Mouse (Mus musculus) intestine, postnatal 0 days (tissue): ENCODE measurements around the gene Zfp84. TPM values are rescaled to one million over a fixed set of nuclear protein-coding genes. Genes with fewer than 3 reads are reported as not detected.

ENCODE experiments used
- ATAC-seq: fragments of 200-750 bp; cut with Nextera tagmentation; 2 replicates; pipeline ENCODE4 v1.8.0; 2017; ENCODE audit warnings: mild to moderate bottlenecking, moderate TSS enrichment, moderate library complexity
- H3K27ac ChIP-seq: fragments of 300-500 bp; sonication (generic); 2 replicates; pipeline ENCODE4 v1.5.1; 2014; ENCODE audit warnings: mild to moderate bottlenecking, low read depth, low read length, moderate library complexity
- H3K27me3 ChIP-seq: fragments of 300-500 bp; sonication (generic); replicated peaks from 2 replicates; pipeline ENCODE4 v1.6.1; 2014; ENCODE audit warnings: low read length, mixed read lengths; ENCODE audit not compliant: control insufficient read depth, insufficient read depth
- H3K36me3 ChIP-seq: fragments of 300-500 bp; sonication (generic); 2 replicates; pipeline ENCODE4 v1.6.1; 2014; ENCODE audit warnings: mild to moderate bottlenecking, moderate library complexity; ENCODE audit not compliant: control insufficient read depth, insufficient read depth
- H3K4me1 ChIP-seq: fragments of 300-500 bp; sonication (generic); replicated peaks from 2 replicates; pipeline ENCODE4 v1.6.1; 2014; ENCODE audit warnings: antibody characterized with exemption, low read length, mixed read lengths; ENCODE audit not compliant: control insufficient read depth, insufficient read depth
- H3K4me2 ChIP-seq: fragments of 300-500 bp; sonication (generic); replicated peaks from 2 replicates; pipeline ENCODE4 v1.6.1; 2014; ENCODE audit warnings: low read depth, mild to moderate bottlenecking, moderate library complexity
- H3K4me3 ChIP-seq: fragments of 300-500 bp; sonication (generic); 2 replicates; pipeline ENCODE4 v1.5.1; 2014; ENCODE audit warnings: low read depth, low read length
- H3K9ac ChIP-seq: fragments of 300-500 bp; sonication (generic); 2 replicates; pipeline ENCODE4 v1.6.1; 2014; ENCODE audit warnings: mild to moderate bottlenecking, low read depth, low read length
- H3K9me3 ChIP-seq: fragments of 300-500 bp; sonication (generic); 2 replicates; pipeline ENCODE4 v1.6.1; 2016; ENCODE audit warnings: mixed run types; ENCODE audit not compliant: control insufficient read depth
- CTCF ChIP-seq: sonication (generic); IDR thresholded peaks from 2 replicates; pipeline ENCODE4 v1.5.1; 2016; ENCODE audit warnings: low read depth, mild to moderate bottlenecking, control low read depth, antibody characterized with exemption, moderate library complexity
- WGBS: fragments of 180-500 bp; shearing (Covaris S2); extraction: QIAGEN DNeasy Blood & Tissue Kit; methylation state at CpG from one replicate; pipeline ENCODE4 v1.1.7; 2014; 5-methylcytosine and 5-hydroxymethylcytosine counted together
- microRNA counts: library from miRNA; unstranded; fragments of <30 nt; microRNA quantifications from one replicate; lab custom pipeline; 2016
- microRNA-seq: library from miRNA; unstranded; fragments of <30 nt; microRNA quantifications from one replicate; pipeline ENCODE4, GENCODE M21; 2016
- polyA plus RNA-seq: library from polyadenylated mRNA; unstranded; fragments of >200 nt; fragmentation: Nextera tagmentation; extraction: Ambion mirVana; gene quantifications from 2 replicates; pipeline ENCODE4 v1.2.1, GENCODE M21; 2015

The Zfp84 gene
- polyA plus RNA-seq, 1 experiment from 2014 or later = 4.7 TPM

GRCm38 (mm10) chr7:29812244-29812643, 43.9 kb downstream of the Zfp84 start:
- Histone ChIP-seq H3K9me3 (no peaks in the 10 kb centered on the region), H3K4me1 (no peaks in the 10 kb centered on the region), H3K27me3 (no peaks in the 10 kb centered on the region), H3K4me3 (no peak overlapping the region), H3K36me3 (no peaks in the 10 kb centered on the region), H3K4me2 (no peak overlapping the region), H3K9ac (no peak overlapping the region), H3K27ac (no peak overlapping the region)
- 92% methylated on average over 1 of the region's 1 CpGs for WGBS
- ATAC-seq = no peak
- TF ChIP-seq CTCF = no peak

DNA sequence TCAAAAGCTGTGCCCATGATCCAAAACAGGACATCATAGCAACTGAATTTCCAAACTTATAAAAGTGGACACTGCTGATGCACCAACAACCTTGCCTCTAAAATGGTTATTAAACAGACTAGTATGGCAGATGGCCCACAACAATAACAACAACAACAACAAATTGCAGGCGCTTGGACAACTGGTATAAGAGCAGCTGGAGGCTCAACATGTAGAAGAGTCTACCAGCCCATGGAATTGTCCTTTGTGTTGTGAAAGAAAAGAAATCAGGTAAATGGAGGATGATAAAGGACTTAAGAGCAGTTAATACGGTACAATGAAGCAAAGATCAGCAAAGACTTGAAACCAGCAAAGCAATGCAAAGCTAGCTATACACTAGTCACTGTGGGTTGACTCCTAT, 46.0 kb downstream of the Zfp84 start:
- WGBS = 88% methylated on average over 2 of the region's 2 CpGs
- no peak for ATAC-seq

GRCm38 (mm10) chr7:29815061-29815784, 46.9 kb downstream of the Zfp84 start:
- Histone ChIP-seq H3K9me3 (no peaks in the 10 kb centered on the region), H3K36me3 (no peaks in the 10 kb centered on the region), H3K4me3 (peak overlapping the region; percentile 71), H3K27me3 (no peaks in the 10 kb centered on the region), H3K4me1 (0 out of 2 replicates have a peak, but pooled peaks cover 2% of the 10 kb centered on the region), H3K4me2 (peak overlapping the region; percentile 72), H3K9ac (peak overlapping the region; percentile 70; the same call in 1 of the 2 replicates), H3K27ac (no peak overlapping the region)
- TF ChIP-seq CTCF = no peak
- peak; percentile 34 for ATAC-seq
- WGBS = 3% methylated on average over 12 of the region's 12 CpGs

More for the DNA sequence above, 46.0 kb downstream of the Zfp84 start:
- TF ChIP-seq CTCF = no peak
- H3K4me2 ChIP-seq = no peak overlapping the region
- no peak overlapping the region for H3K27ac ChIP-seq
- 0 out of 2 replicates have a peak, but pooled peaks cover 2% of the 10 kb centered on the region for H3K4me1 ChIP-seq
- no peaks in the 10 kb centered on the region for H3K9me3 ChIP-seq
- H3K9ac ChIP-seq = no peak overlapping the region
- no peaks in the 10 kb centered on the region for H3K36me3 ChIP-seq
- H3K4me3 ChIP-seq = no peak overlapping the region
- H3K27me3 ChIP-seq = no peaks in the 10 kb centered on the region

- Histone ChIP-seq H3K4me1 (0 out of 2 replicates have a peak, but pooled peaks cover 2% of the 10 kb centered on the region), H3K4me2 (peak within 1 kb of the TSS; percentile 72), H3K27ac (peak within 1 kb of the TSS; percentile 88), H3K9ac (peak within 1 kb of the TSS; percentile 70), H3K4me3 (peak within 1 kb of the TSS; percentile 71), H3K27me3 (no peaks in the 10 kb centered on the region), H3K9me3 (no peaks in the 10 kb centered on the region), H3K36me3 (no peaks in the 10 kb centered on the region)
- under 1% methylated on average over 26 of the region's 26 CpGs for WGBS
- no peak for TF ChIP-seq CTCF
- ATAC-seq = peak; percentile 98
These were observed 47.6 kb downstream of the Zfp84 start, which contains the start of gene Zfp790 for GRCm38 (mm10) chr7:29815910-29816429. Zfp790 (plus strand) TSS chr7:29816114.

GRCm38 (mm10) chr7:29818619-29819254, 50.4 kb downstream of the Zfp84 start:
- Histone ChIP-seq H3K36me3 (peaks cover 3% of the 10 kb centered on the region), H3K9ac (peak overlapping the region; percentile 49), H3K27me3 (no peaks in the 10 kb centered on the region), H3K4me3 (peak overlapping the region; percentile 72), H3K4me2 (peak overlapping the region; percentile 78), H3K9me3 (no peaks in the 10 kb centered on the region), H3K4me1 (0 out of 2 replicates have a peak, but pooled peaks cover 2% of the 10 kb centered on the region), H3K27ac (peak overlapping the region; percentile 64)
- no peak for TF ChIP-seq CTCF
- WGBS = under 1% methylated on average over 12 of the region's 12 CpGs
- peak; percentile 55 for ATAC-seq

DNA sequence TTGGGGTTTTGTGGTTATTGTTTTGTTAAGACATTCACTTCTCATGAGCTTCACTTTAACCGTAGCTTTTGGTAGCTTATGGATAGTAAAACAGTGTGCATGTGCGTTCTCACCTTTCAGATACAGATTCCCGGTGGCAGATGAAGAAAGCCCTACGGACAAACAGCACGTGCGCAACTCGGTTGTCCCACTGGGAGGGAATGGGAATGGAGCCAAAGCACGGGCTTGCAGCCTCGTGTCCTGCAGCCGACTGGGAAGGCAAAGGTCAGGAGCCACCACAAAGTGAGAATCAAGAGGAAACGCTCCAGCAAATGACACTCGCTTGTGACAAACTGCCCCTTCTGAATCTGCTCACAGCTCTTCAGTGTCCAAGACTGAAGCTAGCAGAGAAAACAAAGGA, 59.6 kb downstream of the Zfp84 start:
- no peaks in the 10 kb centered on the region for H3K27me3 ChIP-seq
- peaks cover 11% of the 10 kb centered on the region; the same call in 1 of the 2 replicates for H3K9me3 ChIP-seq
- H3K9ac ChIP-seq = no peak overlapping the region
- H3K4me2 ChIP-seq = no peak overlapping the region
- TF ChIP-seq CTCF = no peak
- H3K4me3 ChIP-seq = no peak overlapping the region
- WGBS = 84% methylated on average over 12 of the region's 12 CpGs
- peaks cover 69% of the 10 kb centered on the region for H3K36me3 ChIP-seq
- no peaks in the 10 kb centered on the region for H3K4me1 ChIP-seq
- H3K27ac ChIP-seq = no peak overlapping the region
- ATAC-seq = no peak

MicroRNA genes within 50 kb of the gene (microRNA counts, 519-probe panel; counts per million panel counts)
- microRNA mmu-miR-1964 (lab: Ali Mortazavi, UCI) = not detected

Small RNA genes lying within 50 kb of the gene (microRNA-seq; reads per million reads assigned to microRNA genes)
- gene Mir1964 = 3.3 reads per million, percentile 5 among the genes with 10 or more reads in this experiment

Other genes with a start within 250 kb of the Zfp84 start
- gene Sipa1l3, start 249.9 kb upstream of the Zfp84 start, polyA plus RNA-seq = 22.0 and 25.6 TPM in 2 replicates
- not detected in 2 replicates for gene Catsperg2, start 41.5 kb upstream of the Zfp84 start, polyA plus RNA-seq
- 1.7 and 1.9 TPM in 2 replicates for gene Zfp30, start 15.4 kb downstream of the Zfp84 start, polyA plus RNA-seq
- 4.1 and 4.3 TPM in 2 replicates for gene Zfp790, start 47.6 kb downstream of the Zfp84 start, polyA plus RNA-seq
- gene Zfp940, start 85.1 kb downstream of the Zfp84 start, polyA plus RNA-seq = 0.98 and 0.99 TPM in 2 replicates
- gene Zfp420, start 91.4 kb downstream of the Zfp84 start, polyA plus RNA-seq = 1.4 and 1.5 TPM in 2 replicates
- 3.2 TPM in 2 replicates for gene Zfp27, start 138.0 kb downstream of the Zfp84 start, polyA plus RNA-seq
- 1.4 and 1.8 TPM in 2 replicates for gene Zfp383, start 139.7 kb downstream of the Zfp84 start, polyA plus RNA-seq
- gene Zfp74, start 185.5 kb downstream of the Zfp84 start, polyA plus RNA-seq = 2.6 and 2.8 TPM in 2 replicates
- 5.5 and 5.8 TPM in 2 replicates for gene Zfp568, start 215.4 kb downstream of the Zfp84 start, polyA plus RNA-seq